Mouse (Mus musculus) C2C12 (cell line): ENCODE results near the gene Arhgap15.

ENCODE experiments used
- CTCF ChIP-seq: IDR thresholded peaks from one replicate; pipeline ENCODE4 v1.5.1; 2011; ENCODE audit not compliant: control insufficient read depth, insufficient read depth, insufficient read length
- MAX ChIP-seq: IDR thresholded peaks from one replicate; pipeline ENCODE4 v1.6.1; 2011; ENCODE audit warnings: mild to moderate bottlenecking, control low read depth
- MYOD1 ChIP-seq: IDR thresholded peaks from one replicate; pipeline ENCODE4 v1.6.1; 2011; ENCODE audit warnings: low read depth; ENCODE audit not compliant: control insufficient read depth, insufficient read length

- TF ChIP-seq CTCF (no peak), MYOD1 (no peak), MAX (no peak)
These were observed 296.0 kb downstream of the Arhgap15 start for GRCm38 (mm10) chr2:44044634-44045033.
